Mouse (Mus musculus): ENCODE measurements around the gene Hbb-bs.

- TF ChIP-seq POLR2A (IDR thresholded peaks at IDR 0.05; ENCODE audit: borderline replicate concordance, control insufficient read depth, low read depth, low read length) (no peak), CTCF (IDR thresholded peaks at IDR 0.05; ENCODE audit: control insufficient read depth, insufficient read depth, low read length) (no peak)
Measured at GRCm38 (mm10) chr7:103861531-103861930, 33.6 kb upstream of the Hbb-bs start.
